Mouse (Mus musculus) E14TG2a.4 (cell line): ENCODE results near the gene Vmp1.

Experiments used
- CTCF ChIP-seq: conservative IDR thresholded peaks from 2 replicates; pipeline ENCODE4 v1.5.1; 2014; ENCODE audit warnings: low read length
- NANOG ChIP-seq: IDR thresholded peaks from 2 replicates; pipeline ENCODE4 v1.6.1; 2014; ENCODE audit warnings: borderline replicate concordance, low read length, mixed read lengths

GRCm38 (mm10) chr11:86725607-86726006 lies 42.0 kb upstream of the Vmp1 start:
- TF ChIP-seq CTCF (no peak), NANOG (no peak)
